Mouse (Mus musculus): Measurements from ENCODE around the gene Gnas.

DNA sequence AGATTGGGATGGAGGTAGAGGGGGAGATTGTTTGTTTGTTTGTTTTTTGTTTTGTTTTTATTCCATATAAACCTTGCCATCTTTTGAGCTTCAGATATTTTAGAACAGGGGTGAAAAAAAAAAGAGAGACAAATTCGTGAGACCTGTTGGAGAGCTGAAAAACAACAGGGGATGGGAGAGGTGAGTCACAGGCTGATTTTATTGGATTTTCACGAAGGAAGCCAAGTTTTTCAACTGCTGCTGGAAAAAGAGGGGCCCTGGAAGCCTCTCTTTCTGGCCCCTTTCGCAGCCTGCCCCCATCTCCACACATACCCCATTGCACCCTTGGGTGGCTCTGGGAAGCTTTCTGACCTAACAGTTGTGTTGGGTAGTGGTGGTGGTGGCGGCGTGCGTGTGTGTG lies 22.3 kb upstream of the Gnas start:
- no peak for TF ChIP-seq CTCF (IDR thresholded peaks at IDR 0.05; ENCODE audit: borderline replicate concordance, extremely low read depth, insufficient read depth, insufficient read length)
- no peak for TF ChIP-seq POLR2A (IDR thresholded peaks at IDR 0.05; ENCODE audit: borderline replicate concordance, extremely low read depth, insufficient read depth, insufficient read length, poor library complexity, severe bottlenecking)
